Mouse (Mus musculus) lung, adult 2 months (tissue): ENCODE measurements around the gene Samsn1.

Experiments used
- CTCF ChIP-seq: fragments of 200-500 bp; IDR thresholded peaks from 2 replicates; pipeline ENCODE4 v1.5.1; 2011; ENCODE audit warnings: mild to moderate bottlenecking, low read length, control low read depth; ENCODE audit not compliant: insufficient read depth
- POLR2A ChIP-seq: fragments of 200-500 bp; IDR thresholded peaks from 2 replicates; pipeline ENCODE4 v1.6.1; 2011; ENCODE audit warnings: low read depth, mild to moderate bottlenecking, control low read depth, low read length, borderline replicate concordance; ENCODE audit errors: extremely low read depth

DNA sequence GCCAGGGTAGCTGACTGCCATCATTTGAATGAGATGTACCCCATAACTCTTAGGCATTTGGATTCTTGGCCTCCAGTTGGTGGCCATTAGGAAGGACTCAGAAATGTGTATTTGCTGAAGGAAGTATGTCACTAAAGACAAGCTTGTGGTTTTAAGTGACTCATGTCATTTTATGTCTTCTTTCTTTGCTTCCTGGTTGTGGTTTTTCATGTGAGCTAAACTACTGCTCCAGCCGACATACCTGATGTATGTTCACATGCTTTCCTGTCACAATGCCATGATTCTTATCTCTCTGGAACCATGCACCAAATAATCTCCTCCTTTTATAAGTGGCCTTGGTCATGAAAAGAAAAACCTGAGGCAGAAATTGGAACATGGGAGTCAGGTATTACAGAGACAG lies 38.2 kb downstream of the Samsn1 start:
- TF ChIP-seq POLR2A (no peak), CTCF (no peak)
